ENCODE assay signal across 9 mouse cellular contexts in the genomic region with DNA sequence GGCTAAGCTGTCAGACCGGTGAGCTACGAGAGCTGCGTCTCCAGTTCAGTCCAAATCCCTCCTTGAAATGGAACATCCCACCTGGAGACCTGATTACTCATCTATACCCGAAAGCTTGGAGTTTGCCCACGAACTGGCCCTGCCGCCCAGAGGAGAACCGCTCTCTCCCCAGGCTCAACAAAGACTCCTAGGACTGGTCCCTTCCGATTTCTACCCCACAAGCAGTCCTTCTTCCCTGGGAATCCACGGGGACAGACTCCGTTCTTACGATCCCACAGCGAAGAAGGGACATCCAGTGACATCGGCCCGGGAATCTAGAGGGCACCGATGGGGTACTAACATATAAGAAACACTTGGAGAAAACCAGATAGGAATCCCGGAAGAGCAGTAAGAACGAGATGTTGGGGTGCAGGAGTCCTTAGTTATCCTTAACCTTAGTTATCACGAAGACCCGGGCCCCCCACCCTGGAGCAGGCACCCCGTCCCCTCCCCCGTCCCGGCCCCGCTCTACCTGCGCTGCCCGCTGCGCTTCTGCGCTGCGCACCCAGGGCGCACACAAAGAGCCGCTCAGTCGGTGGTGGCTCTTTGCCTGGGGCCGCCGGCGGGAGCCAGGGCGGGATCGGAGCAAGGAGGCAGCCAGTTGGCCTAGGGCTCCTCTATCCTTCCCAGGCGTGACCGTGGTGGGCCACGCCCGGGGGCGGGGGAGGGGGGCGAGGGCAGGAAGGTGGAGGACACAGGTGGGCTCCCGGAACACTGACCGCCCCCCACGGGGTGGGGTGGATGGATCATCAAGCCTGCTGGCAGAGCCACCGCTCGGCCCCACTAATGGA. TPM values are rescaled to one million over a fixed set of nuclear protein-coding genes. Genes with fewer than 3 reads are reported as not detected.
DNase-seq lines count a peak whose midpoint lies in the region; ATAC-seq lines count a peak whose summit lies in the region.
"Had no signal": no experiment of that assay in that cellular context is flagged by ENCODE, and none has a peak within 500 bp of the region (broad histone marks: within the 10 kb centered on the region; RNA-seq: fewer than 3 reads in every experiment).

A gene (minus strand): TSS at position 827 of the 830 bp plus-strand sequence.

- H3K4me3 ChIP-seq in kidney, embryonic 14.5 days (ENCODE audit: low read length) = peak within 1 kb of the TSS; percentile 36
- H3K4me3 ChIP-seq in forebrain, embryonic 13.5 days = peak within 1 kb of the TSS; percentile 45

- no peak for DNase-seq in kidney, postnatal 14 days
- DNase-seq in mesoderm, embryonic 11.5 days (ENCODE audit: low read depth, low spot score) = peak; percentile 50
- no peak for DNase-seq in layer of hippocampus, postnatal 36 days
- no peak for DNase-seq in T-cell, adult 2 months (ENCODE audit: low spot score)
- no peak for DNase-seq in urinary bladder, postnatal 25 days (ENCODE audit: low spot score)

- H3K27ac ChIP-seq in kidney, embryonic 14.5 days (ENCODE audit: low read depth, low read length) = no peak within 1 kb of the TSS
- H3K27ac ChIP-seq in forebrain, embryonic 13.5 days = no peak within 1 kb of the TSS

- 0 out of 2 replicates have a peak, but pooled peaks cover 3% of the 10 kb centered on the region for H3K4me1 ChIP-seq in kidney, embryonic 14.5 days (ENCODE audit: control insufficient read depth, insufficient read depth, low read length)
- peaks cover 31% of the 10 kb centered on the region for H3K4me1 ChIP-seq in forebrain, embryonic 13.5 days

- H3K9me3 ChIP-seq in kidney, embryonic 14.5 days (ENCODE audit: control insufficient read depth, low read length) = no peaks in the 10 kb centered on the region
- no peaks in the 10 kb centered on the region for H3K9me3 ChIP-seq in forebrain, embryonic 13.5 days (replicated peaks)

- peak within 1 kb of the TSS; percentile 57 for H3K9ac ChIP-seq in kidney, embryonic 14.5 days (ENCODE audit: low read depth, low read length)
- H3K9ac ChIP-seq in forebrain, embryonic 13.5 days = peak within 1 kb of the TSS; percentile 72

- WGBS in kidney, embryonic 14.5 days = 4% methylated on average over 44 of the region's 47 CpGs
- WGBS in forebrain, embryonic 13.5 days = 2% methylated on average over 47 of the region's 47 CpGs

- peaks cover 18% of the 10 kb centered on the region; the same call in 1 of the 2 replicates for H3K27me3 ChIP-seq in kidney, embryonic 14.5 days (ENCODE audit: control insufficient read depth, insufficient read depth, low read length)
- H3K27me3 ChIP-seq in forebrain, embryonic 13.5 days = peaks cover 14% of the 10 kb centered on the region; the same call in 1 of the 2 replicates

- ATAC-seq in kidney, embryonic 14.5 days (ENCODE audit: low FRiP score, low TSS enrichment) = peak; percentile 56
- peak; percentile 57; the same call in 1 of the 2 replicates for ATAC-seq in cerebellum, adult (ENCODE audit: insufficient number of reproducible peaks, low FRiP score, low TSS enrichment)
- no peak for ATAC-seq in forebrain, embryonic 13.5 days

- H3K36me3 ChIP-seq in kidney, embryonic 14.5 days (ENCODE audit: control insufficient read depth, insufficient read depth, low read length) = no peaks in the 10 kb centered on the region
- H3K36me3 ChIP-seq in forebrain, embryonic 13.5 days (ENCODE audit: poor library complexity, severe bottlenecking) = no peaks in the 10 kb centered on the region

- peak within 1 kb of the TSS; percentile 77 for H3K4me2 ChIP-seq in kidney, embryonic 14.5 days (replicated peaks; ENCODE audit: low read depth, low read length)
- peak within 1 kb of the TSS; percentile 78 for H3K4me2 ChIP-seq in forebrain, embryonic 13.5 days

RNA-seq across cellular contexts. Expression of the gene that starts here (rescaled TPM):
- 0.97 and 1.1 TPM in 2 replicates for polyA plus RNA-seq in kidney, embryonic 14.5 days (2014; fragmentation: Nextera tagmentation; extraction: Ambion mirVana)
- 2.0 TPM in 2 replicates for polyA plus RNA-seq in forebrain, embryonic 13.5 days (2015; fragmentation: Nextera tagmentation; extraction: Ambion mirVana)
- under 1 TPM; 0.73 to 0.87 TPM for total RNA-seq in layer of hippocampus, postnatal 36 days (2021)
- total RNA-seq: hematopoietic stem cell, adult 5-6 weeks had no signal
